Mouse (Mus musculus) kidney, embryonic 16.5 days (tissue): Measurements from ENCODE around the gene Cish. TPM values are rescaled to one million over a fixed set of nuclear protein-coding genes. Genes with fewer than 3 reads are reported as not detected.
A peak's percentile ranks its signal among the peaks of the same experiment; 100 is the strongest.

Experiments
- ATAC-seq: fragments of 200-750 bp; cut with Nextera tagmentation; 2 replicates; pipeline ENCODE4 v1.8.0; 2017; ENCODE audit warnings: moderate TSS enrichment; ENCODE audit not compliant: low FRiP score, low TSS enrichment
- H3K27ac ChIP-seq: fragments of 300-500 bp; sonication (generic); 2 replicates; pipeline ENCODE4 v1.5.1; 2014; ENCODE audit warnings: low read length
- H3K27me3 ChIP-seq: fragments of 300-500 bp; sonication (generic); 2 replicates; pipeline ENCODE4 v1.6.1; 2014; ENCODE audit warnings: low read length, control low read depth, mixed read lengths; ENCODE audit not compliant: insufficient read depth
- H3K36me3 ChIP-seq: fragments of 300-500 bp; sonication (generic); 2 replicates; pipeline ENCODE4 v1.6.1; 2014; ENCODE audit warnings: low read length, control low read depth, mixed read lengths; ENCODE audit not compliant: insufficient read depth
- H3K4me1 ChIP-seq: fragments of 300-500 bp; sonication (generic); 2 replicates; pipeline ENCODE4 v1.6.1; 2014; ENCODE audit warnings: low read length, control low read depth, mixed read lengths; ENCODE audit not compliant: insufficient read depth
- H3K4me2 ChIP-seq: fragments of 300-500 bp; sonication (generic); replicated peaks from 2 replicates; pipeline ENCODE4 v1.6.1; 2014; ENCODE audit warnings: low read depth, low read length
- H3K4me3 ChIP-seq: fragments of 300-500 bp; sonication (generic); 2 replicates; pipeline ENCODE4 v1.5.1; 2014; ENCODE audit warnings: mild to moderate bottlenecking, low read length
- H3K9ac ChIP-seq: fragments of 300-500 bp; sonication (generic); replicated peaks from 2 replicates; pipeline ENCODE4 v1.6.1; 2014; ENCODE audit warnings: low read length
- H3K9me3 ChIP-seq: fragments of 300-500 bp; sonication (generic); 2 replicates; pipeline ENCODE4 v1.6.1; 2016; ENCODE audit warnings: low read length, control low read depth
- WGBS: fragments of 180-500 bp; shearing (Covaris S2); extraction: QIAGEN DNeasy Blood & Tissue Kit; methylation state at CpG from one replicate; pipeline ENCODE4 v1.1.7; 2014; 5-methylcytosine and 5-hydroxymethylcytosine counted together
- polyA plus RNA-seq: library from polyadenylated mRNA; unstranded; fragments of >200 nt; fragmentation: Nextera tagmentation; extraction: Ambion mirVana; gene quantifications from 2 replicates; pipeline ENCODE4 v1.2.1, GENCODE M21; 2015

Gene Cish
- 19.5 and 19.9 TPM in 2 replicates for polyA plus RNA-seq

DNA sequence AAGGTAGTCTGAATTCAATTTTAAA lies at the start of gene Cish:
TSS of gene Cish (plus strand) at position 11 of the 25 bp plus-strand sequence.
- Histone ChIP-seq H3K36me3 (peaks cover 1% of the 10 kb centered on the region), H3K27ac (peak within 1 kb of the TSS; percentile 89), H3K4me1 (peaks cover 20% of the 10 kb centered on the region), H3K9me3 (no peaks in the 10 kb centered on the region), H3K9ac (peak within 1 kb of the TSS; percentile 86), H3K4me2 (peak within 1 kb of the TSS; percentile 76), H3K4me3 (peak within 1 kb of the TSS; percentile 69), H3K27me3 (no peaks in the 10 kb centered on the region)
- no peak for ATAC-seq

DNA sequence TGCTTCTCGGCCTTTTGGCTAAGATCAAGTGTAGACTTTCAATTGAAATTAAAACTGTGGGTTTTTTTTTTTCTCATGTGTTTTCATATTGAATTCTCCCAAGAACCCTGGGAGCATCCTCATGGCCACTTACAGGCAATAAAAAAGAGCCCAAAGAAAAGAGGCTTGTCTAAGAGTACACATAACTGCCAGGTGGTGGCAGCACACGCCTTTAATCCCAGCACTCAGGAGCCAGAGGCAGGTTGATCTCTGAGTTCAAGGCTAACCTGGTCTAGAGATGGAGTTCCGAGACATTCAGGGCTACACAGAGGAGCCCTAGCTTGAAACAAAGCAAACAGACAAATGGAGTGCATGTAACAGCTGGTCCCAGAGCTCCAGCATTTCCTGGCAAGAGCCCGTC lies 49.7 kb upstream of the Cish start:
- Histone ChIP-seq H3K27me3 (no peaks in the 10 kb centered on the region; the same call in 1 of the 2 replicates), H3K4me3 (no peak overlapping the region), H3K9ac (no peak overlapping the region), H3K4me2 (no peak overlapping the region), H3K4me1 (no peaks in the 10 kb centered on the region), H3K9me3 (no peaks in the 10 kb centered on the region), H3K27ac (no peak overlapping the region), H3K36me3 (no peaks in the 10 kb centered on the region)
- 58% methylated on average over 4 of the region's 4 CpGs for WGBS
- ATAC-seq, result no peak

DNA sequence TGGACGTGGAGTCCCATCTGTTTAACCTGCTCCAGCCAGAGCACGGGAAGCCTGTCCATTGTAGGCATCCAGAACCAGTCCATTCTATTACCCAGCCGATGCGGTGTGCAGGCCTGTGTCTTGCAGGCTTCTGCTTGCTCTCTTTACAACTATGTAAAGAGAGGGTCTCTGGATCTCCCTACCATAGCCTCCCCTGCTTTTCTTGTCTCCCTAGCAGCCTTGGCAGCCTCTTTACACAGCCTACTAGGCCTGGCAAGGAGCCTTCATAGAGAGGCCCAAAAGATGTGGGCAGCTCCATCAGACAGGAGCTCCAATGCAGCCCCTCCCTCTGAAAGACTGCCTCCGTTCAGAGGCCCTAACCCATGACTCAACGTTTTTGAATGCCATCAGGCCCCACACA lies 46.7 kb upstream of the Cish start:
- H3K36me3 ChIP-seq, result no peaks in the 10 kb centered on the region
- 73% methylated on average over 6 of the region's 6 CpGs for WGBS

GRCm38 (mm10) chr9:107250416-107251337 lies 45.1 kb upstream of the Cish start:
- 53% methylated on average over 14 of the region's 14 CpGs for WGBS
- Histone ChIP-seq H3K4me1 (peaks cover 9% of the 10 kb centered on the region; the same call in 1 of the 2 replicates), H3K36me3 (no peaks in the 10 kb centered on the region), H3K4me3 (no peak overlapping the region), H3K27ac (no peak overlapping the region), H3K9me3 (no peaks in the 10 kb centered on the region), H3K4me2 (no peak overlapping the region), H3K9ac (no peak overlapping the region), H3K27me3 (no peaks in the 10 kb centered on the region)
- no peak for ATAC-seq

More for the DNA sequence above, 46.7 kb upstream of the Cish start:
- no peak for ATAC-seq
- H3K27ac ChIP-seq, result no peak overlapping the region
- H3K9me3 ChIP-seq, result no peaks in the 10 kb centered on the region
- no peak overlapping the region for H3K4me3 ChIP-seq
- H3K4me2 ChIP-seq, result no peak overlapping the region
- H3K27me3 ChIP-seq, result no peaks in the 10 kb centered on the region
- no peak overlapping the region for H3K9ac ChIP-seq
- H3K4me1 ChIP-seq, result peaks cover 7% of the 10 kb centered on the region; the same call in 1 of the 2 replicates

GRCm38 (mm10) chr9:107252164-107252563 lies 43.7 kb upstream of the Cish start:
- H3K4me1 ChIP-seq, result peaks cover 9% of the 10 kb centered on the region; the same call in 1 of the 2 replicates
- no peak overlapping the region for H3K27ac ChIP-seq
- H3K4me3 ChIP-seq, result no peak overlapping the region
- H3K36me3 ChIP-seq, result no peaks in the 10 kb centered on the region
- WGBS, result 14% methylated on average over 5 of the region's 5 CpGs
- H3K9ac ChIP-seq, result no peak overlapping the region
- H3K4me2 ChIP-seq, result no peak overlapping the region
- no peak for ATAC-seq
- no peaks in the 10 kb centered on the region for H3K9me3 ChIP-seq
- no peaks in the 10 kb centered on the region for H3K27me3 ChIP-seq

- Histone ChIP-seq H3K4me3 (no peak overlapping the region), H3K27ac (no peak overlapping the region), H3K9me3 (no peaks in the 10 kb centered on the region), H3K4me2 (no peak overlapping the region), H3K4me1 (peaks cover 9% of the 10 kb centered on the region; the same call in 1 of the 2 replicates), H3K9ac (no peak overlapping the region), H3K27me3 (no peaks in the 10 kb centered on the region), H3K36me3 (no peaks in the 10 kb centered on the region)
- WGBS, result 62% methylated on average over 12 of the region's 12 CpGs
- peak; percentile 46; the same call in 1 of the 2 replicates for ATAC-seq
Measured at GRCm38 (mm10) chr9:107254476-107254875, 41.4 kb upstream of the Cish start.

GRCm38 (mm10) chr9:107254925-107255324 lies 40.9 kb upstream of the Cish start:
- WGBS, result 85% methylated on average over 3 of the region's 3 CpGs
- Histone ChIP-seq H3K27ac (no peak overlapping the region), H3K36me3 (no peaks in the 10 kb centered on the region), H3K27me3 (no peaks in the 10 kb centered on the region), H3K4me1 (peaks cover 9% of the 10 kb centered on the region; the same call in 1 of the 2 replicates), H3K9me3 (no peaks in the 10 kb centered on the region), H3K4me2 (no peak overlapping the region), H3K4me3 (no peak overlapping the region), H3K9ac (no peak overlapping the region)
- ATAC-seq, result no peak

GRCm38 (mm10) chr9:107255596-107255995 lies 40.2 kb upstream of the Cish start:
- Histone ChIP-seq H3K4me1 (peaks cover 9% of the 10 kb centered on the region; the same call in 1 of the 2 replicates), H3K27ac (no peak overlapping the region), H3K9ac (no peak overlapping the region), H3K9me3 (no peaks in the 10 kb centered on the region), H3K4me3 (no peak overlapping the region), H3K36me3 (no peaks in the 10 kb centered on the region), H3K4me2 (no peak overlapping the region), H3K27me3 (no peaks in the 10 kb centered on the region)
- 58% methylated on average over 3 of the region's 3 CpGs for WGBS
- ATAC-seq, result no peak

DNA sequence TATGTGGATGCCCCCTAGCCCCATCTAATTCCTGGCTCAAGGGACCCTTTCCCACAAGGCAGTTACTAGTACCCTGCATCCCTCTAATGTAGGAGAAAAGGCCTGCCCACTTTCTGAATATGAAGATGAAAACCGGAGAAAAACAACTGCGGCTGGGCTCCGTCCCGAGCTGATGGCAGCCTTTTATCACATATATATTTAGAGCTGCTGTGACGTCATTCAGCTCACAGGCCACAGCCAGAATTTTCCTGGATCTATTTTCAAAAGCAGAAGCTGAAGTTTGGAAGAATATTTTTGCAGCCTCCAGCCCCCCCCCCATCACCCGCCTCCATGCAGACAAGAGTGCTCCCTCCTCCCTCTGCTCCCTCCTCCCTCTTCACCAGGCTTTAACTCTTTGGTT lies 36.3 kb upstream of the Cish start:
- no peaks in the 10 kb centered on the region for H3K27me3 ChIP-seq
- H3K9me3 ChIP-seq, result no peaks in the 10 kb centered on the region
- H3K4me3 ChIP-seq, result no peak overlapping the region
- no peak overlapping the region for H3K9ac ChIP-seq
- ATAC-seq, result no peak
- H3K4me1 ChIP-seq, result 0 out of 2 replicates have a peak, but pooled peaks cover under 1% of the 10 kb centered on the region
- 61% methylated on average over 6 of the region's 6 CpGs for WGBS
- H3K4me2 ChIP-seq, result no peak overlapping the region
- no peaks in the 10 kb centered on the region for H3K36me3 ChIP-seq
- no peak overlapping the region for H3K27ac ChIP-seq

DNA sequence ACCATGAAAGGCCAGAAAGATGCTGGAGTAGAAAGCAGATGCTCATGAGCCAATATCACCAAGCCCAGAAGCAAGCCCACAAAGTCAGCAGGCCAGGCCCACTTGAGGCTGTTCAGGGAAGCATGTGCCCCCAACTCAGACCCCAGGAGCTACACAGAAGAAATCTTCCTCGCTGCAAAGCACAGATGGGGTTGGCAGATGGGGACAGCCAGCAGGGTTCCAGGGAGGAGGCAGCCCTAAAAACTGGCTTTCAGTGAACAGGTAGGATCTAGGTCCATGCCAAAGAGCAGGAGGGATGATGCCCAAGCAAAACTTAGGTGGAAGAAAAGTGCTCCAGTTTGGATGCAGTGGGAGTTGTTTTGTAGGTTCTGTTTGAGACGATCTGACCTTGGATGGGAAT lies 35.4 kb upstream of the Cish start:
- no peaks in the 10 kb centered on the region for H3K36me3 ChIP-seq
- no peak overlapping the region for H3K4me3 ChIP-seq
- H3K4me2 ChIP-seq, result no peak overlapping the region
- WGBS, result 67% methylated on average over 2 of the region's 2 CpGs
- H3K4me1 ChIP-seq, result no peaks in the 10 kb centered on the region
- no peak overlapping the region for H3K9ac ChIP-seq
- no peaks in the 10 kb centered on the region for H3K9me3 ChIP-seq
- no peak overlapping the region for H3K27ac ChIP-seq
- no peak for ATAC-seq
- no peaks in the 10 kb centered on the region for H3K27me3 ChIP-seq
